Mouse (Mus musculus) thymus, postnatal 0 days (tissue): ENCODE results near the gene Syne2. TPM values are rescaled to one million over a fixed set of nuclear protein-coding genes. Genes with fewer than 3 reads are reported as not detected.

Experiments
- DNase-seq: peaks from one replicate; pipeline ENCODE4 v3.0.0-alpha.2; 2015; ENCODE audit warnings: low spot score
- polyA plus RNA-seq: library from polyadenylated mRNA; unstranded; fragments of >200 nt; fragmentation: Nextera tagmentation; extraction: Ambion mirVana; gene quantifications from 2 replicates; pipeline ENCODE4 v1.2.1, GENCODE M21; 2015

The Syne2 gene
- 5.0 and 6.2 TPM in 2 replicates for polyA plus RNA-seq

GRCm38 (mm10) chr12:75817959-75818452 lies at the start of gene Syne2:
Syne2 (plus strand) TSS chr12:75818134.
- peak; percentile 62 for DNase-seq

GRCm38 (mm10) chr12:75771410-75771809 lies 46.5 kb upstream of the Syne2 start:
- DNase-seq: no peak

GRCm38 (mm10) chr12:75772424-75773034 lies 45.4 kb upstream of the Syne2 start:
- DNase-seq: peak; percentile 57

GRCm38 (mm10) chr12:75781445-75781844 lies 36.5 kb upstream of the Syne2 start:
- DNase-seq: no peak

- DNase-seq: no peak
These were observed 35.9 kb upstream of the Syne2 start for GRCm38 (mm10) chr12:75781995-75782394.

GRCm38 (mm10) chr12:75784271-75784751 lies 33.6 kb upstream of the Syne2 start:
- no peak for DNase-seq

- DNase-seq: peak; percentile 62
These were observed 31.3 kb upstream of the Syne2 start for GRCm38 (mm10) chr12:75786681-75787080.

- no peak for DNase-seq
These were observed 28.5 kb upstream of the Syne2 start for GRCm38 (mm10) chr12:75789451-75789850.

- DNase-seq: no peak
These were observed 23.4 kb upstream of the Syne2 start for GRCm38 (mm10) chr12:75794527-75794926.

GRCm38 (mm10) chr12:75796510-75796909 lies 21.4 kb upstream of the Syne2 start:
- no peak for DNase-seq

GRCm38 (mm10) chr12:75806281-75806680 lies 11.7 kb upstream of the Syne2 start:
- DNase-seq: no peak

- no peak for DNase-seq
These were observed 4.2 kb upstream of the Syne2 start for GRCm38 (mm10) chr12:75813766-75814165.

- DNase-seq: no peak
These were observed 3.4 kb upstream of the Syne2 start for GRCm38 (mm10) chr12:75814551-75814950.

- no peak for DNase-seq
These were observed 715 bp upstream of the Syne2 start for GRCm38 (mm10) chr12:75816981-75817856.

GRCm38 (mm10) chr12:75818453-75819434 lies 810 bp downstream of the Syne2 start:
- peak; percentile 9 for DNase-seq

GRCm38 (mm10) chr12:75819481-75819880 lies 1.5 kb downstream of the Syne2 start:
- no peak for DNase-seq

- no peak for DNase-seq
These were observed 2.3 kb downstream of the Syne2 start for GRCm38 (mm10) chr12:75820216-75820615.

- DNase-seq: no peak
These were observed 4.2 kb downstream of the Syne2 start for GRCm38 (mm10) chr12:75822122-75822521.

- DNase-seq: no peak
These were observed 5.5 kb downstream of the Syne2 start for GRCm38 (mm10) chr12:75823475-75823874.

GRCm38 (mm10) chr12:75825458-75825857 lies 7.5 kb downstream of the Syne2 start:
- DNase-seq: no peak
